Mouse (Mus musculus) ES-E14 (cell line): ENCODE results near the gene Ccr8. TPM values are rescaled to one million over a fixed set of nuclear protein-coding genes. Genes with fewer than 3 reads are reported as not detected.

Experiments used
- DNase-seq: peaks from one replicate; pipeline ENCODE4 v3.0.0-alpha.2; 2013; ENCODE audit warnings: low read depth, low spot score
- H3K27ac ChIP-seq: 2 replicates; pipeline ENCODE4 v1.5.1; 2012; ENCODE audit warnings: low read depth, mild to moderate bottlenecking, low read length, moderate library complexity, mixed read lengths; ENCODE audit not compliant: poor library complexity, insufficient read depth, severe bottlenecking
- H3K36me3 ChIP-seq: 2 replicates; pipeline ENCODE4 v1.6.1; 2012; ENCODE audit warnings: mild to moderate bottlenecking, low read length, moderate library complexity, mixed read lengths; ENCODE audit not compliant: control insufficient read depth, poor library complexity, insufficient read depth, severe bottlenecking
- H3K4me1 ChIP-seq, 2 experiments: fragments of 150-350 bp in 1 of 2; sonication (generic) in 1 of 2; 2 replicates each; pipeline ENCODE4 v1.6.1; 2012; ENCODE audit warnings: low read length in 2 of 2, mild to moderate bottlenecking in 1 of 2, mixed read lengths in 1 of 2; ENCODE audit not compliant: control insufficient read depth in 2 of 2, insufficient read depth in 2 of 2, poor library complexity in 1 of 2
- H3K4me3 ChIP-seq, 2 experiments: fragments of 150-350 bp in 1 of 2; sonication (generic) in 1 of 2; 2 replicates each; pipeline ENCODE4 v1.5.1; 2012; ENCODE audit warnings: low read length in 2 of 2, low read depth in 1 of 2, mild to moderate bottlenecking in 1 of 2, mixed read lengths in 1 of 2; ENCODE audit not compliant: insufficient read depth in 1 of 2, poor library complexity in 1 of 2, severe bottlenecking in 1 of 2
- H3K9ac ChIP-seq: 2 replicates; pipeline ENCODE4 v1.6.1; 2012; ENCODE audit warnings: low read depth, mild to moderate bottlenecking, low read length, mixed read lengths; ENCODE audit not compliant: poor library complexity, insufficient read depth, severe bottlenecking
- H3K9me3 ChIP-seq: fragments of 150-350 bp; sonication (generic); 2 replicates; pipeline ENCODE4 v1.6.1; 2012; ENCODE audit warnings: low read depth, mild to moderate bottlenecking, low read length; ENCODE audit not compliant: control insufficient read depth, insufficient read depth
- CHD2 ChIP-seq: IDR thresholded peaks from 2 replicates; pipeline ENCODE4 v1.6.1; 2014; ENCODE audit warnings: mild to moderate bottlenecking, low read depth, low read length, inconsistent platforms
- HCFC1 ChIP-seq: IDR thresholded peaks from 2 replicates; pipeline ENCODE4 v1.6.1; 2012; ENCODE audit warnings: low read length, inconsistent platforms, borderline replicate concordance; ENCODE audit not compliant: insufficient read depth
- MAFK ChIP-seq: IDR thresholded peaks from 2 replicates; pipeline ENCODE4 v1.6.1; 2014; ENCODE audit warnings: mild to moderate bottlenecking, low read depth, low read length, inconsistent platforms; ENCODE audit not compliant: insufficient read depth
- ZC3H11A ChIP-seq: IDR thresholded peaks from 2 replicates; pipeline ENCODE4 v1.6.1; 2012; ENCODE audit warnings: low read depth, mild to moderate bottlenecking, inconsistent platforms, low read length, borderline replicate concordance
- ZNF384 ChIP-seq: IDR thresholded peaks from 2 replicates; pipeline ENCODE4 v1.6.1; 2012; ENCODE audit warnings: low read depth, low read length, inconsistent platforms
- in situ Hi-C, 2 experiments: fragments of 600-800 bp; cut with MboI; formaldehyde crosslinking; loops; one replicate each; pipeline ENCODE4 v1.15.1; 2025; ENCODE audit warnings: low sequenced_read_pairs in 2 of 2, inconsistent platforms in 1 of 2; ENCODE audit not compliant: unreplicated experiment in 2 of 2
- total RNA-seq: library from RNA; depleted of rRNA; stranded (reverse); fragments of 300-350 nt; gene quantifications from 2 replicates; pipeline ENCODE4 v1.2.3, GENCODE M21; 2012; rRNA removed

Ccr8 gene
- total RNA-seq, result 0.40 and 1.3 TPM in 2 replicates

DNA sequence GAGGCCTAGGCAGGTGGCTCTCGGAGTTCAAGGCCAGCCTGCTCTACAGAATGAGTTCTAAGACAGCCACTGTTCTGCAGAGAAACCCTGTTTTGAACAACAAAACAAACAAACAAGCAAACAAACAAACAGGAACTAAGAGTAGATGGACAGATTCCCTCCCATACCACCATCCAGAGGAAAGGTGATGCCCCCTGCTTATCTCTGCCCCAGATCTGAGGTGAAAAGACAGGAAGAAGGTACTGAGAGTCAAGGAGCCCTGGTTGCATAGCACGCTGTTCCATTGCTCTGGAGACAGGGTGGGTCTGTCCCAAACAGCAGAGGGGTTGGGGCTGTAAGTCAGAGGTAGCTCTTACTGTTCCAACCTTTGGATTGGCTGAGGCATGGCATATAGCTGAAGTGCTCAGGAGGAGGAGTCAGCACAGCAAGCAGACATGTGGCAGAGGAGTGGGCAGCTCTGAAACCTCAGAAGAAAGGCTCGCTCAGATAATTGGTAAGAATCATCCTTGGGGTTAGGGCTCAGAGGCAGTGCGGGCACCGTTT lies at the start of gene Ccr8:
TSS of gene Ccr8 (plus strand) at position 419 of the 543 bp plus-strand sequence.
- Histone ChIP-seq H3K27ac (no peak within 1 kb of the TSS), H3K36me3 (no peaks in the 10 kb centered on the region), H3K9ac (no peak within 1 kb of the TSS), H3K9me3 (no peaks in the 10 kb centered on the region), H3K4me1 (no peaks in the 10 kb centered on the region), H3K4me3 (no peak within 1 kb of the TSS)
- in situ Hi-C loops, result loop anchor here in 1 of 2 experiments (5.0 kb wide), 1 partner anchor 64 kb away; no protein-coding TSS in a partner anchor
- no peak for DNase-seq
- TF ChIP-seq MAFK (no peak), HCFC1 (no peak), ZC3H11A (no peak), CHD2 (no peak), ZNF384 (no peak)

- TF ChIP-seq CHD2, result no peak
- no peak for TF ChIP-seq ZNF384
- TF ChIP-seq ZC3H11A, result no peak
- TF ChIP-seq HCFC1, result no peak
- no peak for TF ChIP-seq MAFK
- no peak for DNase-seq
These were observed 48.8 kb upstream of the Ccr8 start for GRCm38 (mm10) chr9:120043115-120043514.

GRCm38 (mm10) chr9:120048495-120048894 lies 43.4 kb upstream of the Ccr8 start:
- H3K27ac ChIP-seq, result no peak overlapping the region
- H3K36me3 ChIP-seq, result no peaks in the 10 kb centered on the region
- H3K4me3 ChIP-seq, result no peak overlapping the region
- no peak for DNase-seq
- no peak for TF ChIP-seq ZC3H11A
- TF ChIP-seq ZNF384, result no peak
- no peak for TF ChIP-seq HCFC1
- no peaks in the 10 kb centered on the region for H3K4me1 ChIP-seq
- no peak overlapping the region for H3K9ac ChIP-seq
- no peaks in the 10 kb centered on the region for H3K9me3 ChIP-seq
- in situ Hi-C loops, result no loop called here

More at GRCm38 (mm10) chr9:120043115-120043514, 48.8 kb upstream of the Ccr8 start:
- Histone ChIP-seq H3K4me3 (no peak overlapping the region), H3K36me3 (no peaks in the 10 kb centered on the region), H3K4me1 (no peaks in the 10 kb centered on the region), H3K9ac (no peak overlapping the region), H3K9me3 (no peaks in the 10 kb centered on the region), H3K27ac (no peak overlapping the region)
- in situ Hi-C loops, result no loop called here

GRCm38 (mm10) chr9:120049407-120049806 lies 42.5 kb upstream of the Ccr8 start:
- Histone ChIP-seq H3K27ac (no peak overlapping the region), H3K4me1 (no peaks in the 10 kb centered on the region), H3K36me3 (no peaks in the 10 kb centered on the region), H3K4me3 (no peak overlapping the region), H3K9me3 (no peaks in the 10 kb centered on the region), H3K9ac (no peak overlapping the region)
- no peak for TF ChIP-seq MAFK
- TF ChIP-seq CHD2, result no peak
- TF ChIP-seq ZNF384, result no peak
- no peak for TF ChIP-seq HCFC1
- no peak for TF ChIP-seq ZC3H11A
- in situ Hi-C loops, result no loop called here
- DNase-seq, result no peak
